Mouse (Mus musculus): ENCODE measurements around the gene Anks1.

- TF ChIP-seq CTCF (IDR thresholded peaks at IDR 0.05; ENCODE audit: low read depth) (no peak), EP300 (optimal IDR thresholded peaks at IDR 0.05) (no peak)
Measured at GRCm38 (mm10) chr17:28047017-28047416, 137.9 kb downstream of the Anks1 start.
